Mouse (Mus musculus) embryonic facial prominence, embryonic 12.5 days (tissue): ENCODE results near the gene Lpin3. TPM values are rescaled to one million over a fixed set of nuclear protein-coding genes. Genes with fewer than 3 reads are reported as not detected.
A peak's percentile ranks its signal among the peaks of the same experiment; 100 is the strongest.

Source experiments
- ATAC-seq: fragments of 200-750 bp; cut with Nextera tagmentation; 2 replicates; pipeline ENCODE4 v1.8.0; 2017; ENCODE audit not compliant: insufficient number of reproducible peaks, insufficient read depth, low FRiP score, low TSS enrichment
- H3K27ac ChIP-seq: fragments of 300-500 bp; sonication (generic); 2 replicates; pipeline ENCODE4 v1.5.1; 2016; ENCODE audit warnings: mild to moderate bottlenecking
- H3K27me3 ChIP-seq: fragments of 300-500 bp; sonication (generic); 2 replicates; pipeline ENCODE4 v1.6.1; 2016; ENCODE audit warnings: mild to moderate bottlenecking, moderate library complexity
- H3K36me3 ChIP-seq: fragments of 300-500 bp; sonication (generic); 2 replicates; pipeline ENCODE4 v1.6.1; 2016; ENCODE audit warnings: mild to moderate bottlenecking
- H3K4me1 ChIP-seq: fragments of 300-500 bp; sonication (generic); 2 replicates; pipeline ENCODE4 v1.6.1; 2016
- H3K4me2 ChIP-seq: fragments of 300-500 bp; sonication (generic); replicated peaks from 2 replicates; pipeline ENCODE4 v1.6.1; 2016; ENCODE audit warnings: mild to moderate bottlenecking, moderate library complexity
- H3K4me3 ChIP-seq: fragments of 300-500 bp; sonication (generic); 2 replicates; pipeline ENCODE4 v1.5.1; 2016; ENCODE audit warnings: mild to moderate bottlenecking
- H3K9ac ChIP-seq: fragments of 300-500 bp; sonication (generic); 2 replicates; pipeline ENCODE4 v1.6.1; 2016; ENCODE audit warnings: mild to moderate bottlenecking, moderate library complexity
- H3K9me3 ChIP-seq: fragments of 300-500 bp; sonication (generic); 2 replicates; pipeline ENCODE4 v1.6.1; 2016; ENCODE audit warnings: mild to moderate bottlenecking, moderate library complexity
- WGBS: fragments of 180-500 bp; shearing (Covaris S2); methylation state at CpG from one replicate; pipeline ENCODE4 v1.1.7; 2016; 5-methylcytosine and 5-hydroxymethylcytosine counted together
- polyA plus RNA-seq: library from polyadenylated mRNA; unstranded; fragments of >200 nt; fragmentation: Nextera tagmentation; extraction: Ambion mirVana; gene quantifications from 2 replicates; pipeline ENCODE4 v1.2.1, GENCODE M21; 2016

Gene Lpin3
- polyA plus RNA-seq, 1 experiment from 2014 or later, result 2.1 TPM

- 72% methylated on average over 8 of the region's 8 CpGs for WGBS
- H3K36me3 ChIP-seq, result no peaks in the 10 kb centered on the region
- H3K27ac ChIP-seq, result no peak overlapping the region
- no peak overlapping the region for H3K4me3 ChIP-seq
- H3K4me2 ChIP-seq, result no peak overlapping the region
- no peak overlapping the region for H3K9ac ChIP-seq
- H3K9me3 ChIP-seq, result no peaks in the 10 kb centered on the region
- ATAC-seq, result no peak
- peaks cover 26% of the 10 kb centered on the region for H3K27me3 ChIP-seq
- peaks cover 18% of the 10 kb centered on the region for H3K4me1 ChIP-seq
Observed at GRCm38 (mm10) chr2:160916714-160917113, 36.2 kb downstream of the Lpin3 start.

- Histone ChIP-seq H3K9me3 (no peaks in the 10 kb centered on the region), H3K4me3 (no peak overlapping the region), H3K4me2 (no peak overlapping the region), H3K9ac (no peak overlapping the region), H3K36me3 (no peaks in the 10 kb centered on the region), H3K4me1 (peaks cover 17% of the 10 kb centered on the region), H3K27me3 (peaks cover 20% of the 10 kb centered on the region), H3K27ac (no peak overlapping the region)
- ATAC-seq, result no peak
- 87% methylated on average over 3 of the region's 3 CpGs for WGBS
Observed at GRCm38 (mm10) chr2:160917313-160917712, 36.8 kb downstream of the Lpin3 start.

GRCm38 (mm10) chr2:160918154-160918929, 37.9 kb downstream of the Lpin3 start:
- ATAC-seq, result 0 out of 2 replicates have a peak, but pooled peaks have one; percentile 22
- Histone ChIP-seq H3K36me3 (no peaks in the 10 kb centered on the region), H3K9me3 (no peaks in the 10 kb centered on the region), H3K27ac (no peak overlapping the region), H3K27me3 (peaks cover 9% of the 10 kb centered on the region; the same call in 1 of the 2 replicates), H3K9ac (no peak overlapping the region), H3K4me3 (no peak overlapping the region), H3K4me1 (peaks cover 13% of the 10 kb centered on the region; the same call in 1 of the 2 replicates), H3K4me2 (no peak overlapping the region)
- WGBS, result 67% methylated on average over 8 of the region's 8 CpGs

- Histone ChIP-seq H3K36me3 (no peaks in the 10 kb centered on the region), H3K4me2 (no peak overlapping the region), H3K4me1 (peaks cover 13% of the 10 kb centered on the region; the same call in 1 of the 2 replicates), H3K27me3 (0 out of 2 replicates have a peak, but pooled peaks cover 6% of the 10 kb centered on the region), H3K9ac (no peak overlapping the region), H3K9me3 (no peaks in the 10 kb centered on the region), H3K4me3 (no peak overlapping the region), H3K27ac (no peak overlapping the region)
- 71% methylated on average over 2 of the region's 2 CpGs for WGBS
- peak; percentile 4; the same call in 1 of the 2 replicates for ATAC-seq
Observed at GRCm38 (mm10) chr2:160918930-160919215, 38.4 kb downstream of the Lpin3 start.

GRCm38 (mm10) chr2:160921285-160921684, 40.8 kb downstream of the Lpin3 start:
- Histone ChIP-seq H3K9ac (no peak overlapping the region), H3K9me3 (no peaks in the 10 kb centered on the region), H3K27me3 (no peaks in the 10 kb centered on the region), H3K27ac (no peak overlapping the region), H3K4me2 (no peak overlapping the region), H3K4me3 (no peak overlapping the region), H3K4me1 (no peaks in the 10 kb centered on the region), H3K36me3 (no peaks in the 10 kb centered on the region)
- no peak for ATAC-seq
- 56% methylated on average over 4 of the region's 7 CpGs for WGBS

- Histone ChIP-seq H3K4me3 (no peak overlapping the region), H3K9me3 (no peaks in the 10 kb centered on the region), H3K27ac (no peak overlapping the region), H3K4me1 (peaks cover 7% of the 10 kb centered on the region; the same call in 1 of the 2 replicates), H3K27me3 (no peaks in the 10 kb centered on the region), H3K9ac (no peak overlapping the region), H3K4me2 (no peak overlapping the region), H3K36me3 (no peaks in the 10 kb centered on the region)
- no peak for ATAC-seq
- 85% methylated on average over 9 of the region's 9 CpGs for WGBS
Observed at GRCm38 (mm10) chr2:160925203-160925602, 44.7 kb downstream of the Lpin3 start.

GRCm38 (mm10) chr2:160931378-160931777, 50.9 kb downstream of the Lpin3 start:
- H3K36me3 ChIP-seq, result no peaks in the 10 kb centered on the region
- ATAC-seq, result no peak
- no peaks in the 10 kb centered on the region for H3K9me3 ChIP-seq
- no peak overlapping the region for H3K9ac ChIP-seq
- H3K27me3 ChIP-seq, result no peaks in the 10 kb centered on the region
- peaks cover 30% of the 10 kb centered on the region for H3K4me1 ChIP-seq
- H3K4me2 ChIP-seq, result no peak overlapping the region
- WGBS, result 94% methylated on average over 5 of the region's 5 CpGs
- H3K4me3 ChIP-seq, result no peak overlapping the region
- 0 out of 2 replicates have a peak overlapping the region, but pooled peaks have one; percentile 75 for H3K27ac ChIP-seq

- H3K9me3 ChIP-seq, result no peaks in the 10 kb centered on the region
- no peaks in the 10 kb centered on the region for H3K36me3 ChIP-seq
- peak; percentile 68 for ATAC-seq
- H3K27me3 ChIP-seq, result no peaks in the 10 kb centered on the region
- 24% methylated on average over 8 of the region's 8 CpGs for WGBS
- H3K27ac ChIP-seq, result peak overlapping the region; percentile 75
- H3K9ac ChIP-seq, result no peak overlapping the region
- no peak overlapping the region for H3K4me3 ChIP-seq
- peak overlapping the region; percentile 8; the same call in 1 of the 2 replicates for H3K4me2 ChIP-seq
- H3K4me1 ChIP-seq, result peaks cover 24% of the 10 kb centered on the region
Observed at GRCm38 (mm10) chr2:160932325-160932724, 51.9 kb downstream of the Lpin3 start.

GRCm38 (mm10) chr2:160932981-160933380, 52.5 kb downstream of the Lpin3 start:
- Histone ChIP-seq H3K27me3 (no peaks in the 10 kb centered on the region), H3K36me3 (no peaks in the 10 kb centered on the region), H3K4me3 (no peak overlapping the region), H3K27ac (peak overlapping the region; percentile 75), H3K9ac (no peak overlapping the region), H3K4me2 (no peak overlapping the region), H3K4me1 (peaks cover 24% of the 10 kb centered on the region), H3K9me3 (no peaks in the 10 kb centered on the region)
- 54% methylated on average over 3 of the region's 3 CpGs for WGBS
- no peak for ATAC-seq

GRCm38 (mm10) chr2:160933890-160934289, 53.4 kb downstream of the Lpin3 start:
- Histone ChIP-seq H3K9ac (no peak overlapping the region), H3K4me2 (no peak overlapping the region), H3K27ac (no peak overlapping the region), H3K4me1 (peaks cover 24% of the 10 kb centered on the region), H3K27me3 (no peaks in the 10 kb centered on the region), H3K9me3 (no peaks in the 10 kb centered on the region), H3K36me3 (no peaks in the 10 kb centered on the region), H3K4me3 (no peak overlapping the region)
- 61% methylated on average over 5 of the region's 5 CpGs for WGBS
- no peak for ATAC-seq

GRCm38 (mm10) chr2:160934451-160934850, 54.0 kb downstream of the Lpin3 start:
- no peak overlapping the region for H3K9ac ChIP-seq
- no peaks in the 10 kb centered on the region for H3K27me3 ChIP-seq
- H3K27ac ChIP-seq, result no peak overlapping the region
- H3K4me2 ChIP-seq, result no peak overlapping the region
- H3K9me3 ChIP-seq, result no peaks in the 10 kb centered on the region
- WGBS, result 78% methylated on average over 4 of the region's 4 CpGs
- no peak overlapping the region for H3K4me3 ChIP-seq
- no peaks in the 10 kb centered on the region for H3K36me3 ChIP-seq
- peaks cover 24% of the 10 kb centered on the region for H3K4me1 ChIP-seq
- ATAC-seq, result no peak

- no peak overlapping the region for H3K4me3 ChIP-seq
- no peak overlapping the region for H3K4me2 ChIP-seq
- peaks cover 4% of the 10 kb centered on the region; the same call in 1 of the 2 replicates for H3K4me1 ChIP-seq
- H3K9ac ChIP-seq, result no peak overlapping the region
- no peaks in the 10 kb centered on the region for H3K27me3 ChIP-seq
- WGBS, result 69% methylated on average over 17 of the region's 17 CpGs
- H3K9me3 ChIP-seq, result no peaks in the 10 kb centered on the region
- 0 out of 2 replicates have a peak, but pooled peaks cover 5% of the 10 kb centered on the region for H3K36me3 ChIP-seq
- no peak overlapping the region for H3K27ac ChIP-seq
- ATAC-seq, result 0 out of 2 replicates have a peak, but pooled peaks have one; percentile 59
Observed at GRCm38 (mm10) chr2:160940930-160941709, 60.6 kb downstream of the Lpin3 start.
